Mouse (Mus musculus) heart, adult 2 months (tissue): Measurements from ENCODE around the gene Mfn2.
"Not testable (repeated sequence)": the region's sequence is repeated elsewhere in the genome, so short reads cannot be mapped to it uniquely, and the experiment has no call there.

Experiments used
- CTCF ChIP-seq: fragments of 200-600 bp; IDR thresholded peaks from 2 replicates; pipeline ENCODE4 v1.8.1; 2022; ENCODE audit warnings: antibody characterized with exemption, mild to moderate bottlenecking, moderate library complexity
- EP300 ChIP-seq: fragments of 200-500 bp; IDR thresholded peaks from 2 replicates; pipeline ENCODE4 v1.6.1; 2011; ENCODE audit warnings: low read depth, low read length, control low read depth; ENCODE audit not compliant: insufficient read depth
- POLR2A ChIP-seq: fragments of 200-500 bp; IDR thresholded peaks from 2 replicates; pipeline ENCODE4 v1.6.1; 2011; ENCODE audit warnings: mild to moderate bottlenecking, low read depth, low read length, control low read depth; ENCODE audit not compliant: insufficient read depth

GRCm38 (mm10) chr4:147839282-147839681, 65.2 kb downstream of the Mfn2 start:
- TF ChIP-seq CTCF, POLR2A, EP300: not testable (repeated sequence)
